In genomic region chr16:50235231-50235630, GRCm38 (mm10) we compare ENCODE assay signal across 20 mouse cellular contexts.
DNase-seq lines count a peak whose midpoint lies in the region; ATAC-seq and TF ChIP-seq lines count a peak whose summit lies in the region.
"Had no signal": no experiment of that assay in that cellular context is flagged by ENCODE, and none has a peak within 500 bp of the region (broad histone marks: within the 10 kb centered on the region; RNA-seq: fewer than 3 reads in every experiment).

No protein-coding gene starts in this region.

- H3K4me1 ChIP-seq in kidney, embryonic 14.5 days (ENCODE audit: control insufficient read depth, insufficient read depth, low read length) = no peaks in the 10 kb centered on the region
- H3K4me1 ChIP-seq: embryonic facial prominence, embryonic 13.5 days; forebrain, embryonic 13.5 days; heart, embryonic 10.5 days; hindbrain, embryonic 13.5 days had no signal

- no peak overlapping the region for H3K9ac ChIP-seq in kidney, embryonic 14.5 days (ENCODE audit: low read depth, low read length)
- H3K9ac ChIP-seq: embryonic facial prominence, embryonic 13.5 days; forebrain, embryonic 13.5 days; hindbrain, embryonic 13.5 days had no signal

- H3K36me3 ChIP-seq in kidney, embryonic 14.5 days (ENCODE audit: control insufficient read depth, insufficient read depth, low read length) = peaks cover 13% of the 10 kb centered on the region

- TF ChIP-seq CTCF in Patski (IDR thresholded peaks at IDR 0.05) = no peak

- no peaks in the 10 kb centered on the region for H3K27me3 ChIP-seq in kidney, embryonic 14.5 days (ENCODE audit: control insufficient read depth, insufficient read depth, low read length)
- no peaks in the 10 kb centered on the region for H3K27me3 ChIP-seq in Patski
- H3K27me3 ChIP-seq: embryonic facial prominence, embryonic 13.5 days; forebrain, embryonic 13.5 days; hindbrain, embryonic 13.5 days had no signal

- CTCF ChIA-PET in Patski (lab: Charles Lee) = no interaction called here

- WGBS in kidney, embryonic 14.5 days = 46% methylated on average over 3 of the region's 3 CpGs

- H3K27ac ChIP-seq in kidney, embryonic 14.5 days (ENCODE audit: low read depth, low read length) = no peak overlapping the region
- H3K27ac ChIP-seq: embryonic facial prominence, embryonic 13.5 days; forebrain, embryonic 13.5 days; heart, embryonic 10.5 days; hindbrain, embryonic 13.5 days; hindbrain, postnatal 0 days had no signal

- POLR2A ChIA-PET in Patski (lab: Charles Lee) = no interaction called here

- in situ Hi-C loops in Patski (cut with MboI; ENCODE audit: low pct_unique_long_range_greater_than_20kb) = no loop called here

- no peak overlapping the region for H3K4me3 ChIP-seq in kidney, embryonic 14.5 days (ENCODE audit: low read length)
- H3K4me3 ChIP-seq: embryonic facial prominence, embryonic 13.5 days; forebrain, embryonic 13.5 days; heart, embryonic 10.5 days; hindbrain, embryonic 13.5 days had no signal

- H3K9me3 ChIP-seq in kidney, embryonic 14.5 days (ENCODE audit: control insufficient read depth, low read length) = no peaks in the 10 kb centered on the region
- H3K9me3 ChIP-seq: embryonic facial prominence, embryonic 13.5 days; forebrain, embryonic 13.5 days; heart, embryonic 10.5 days; hindbrain, embryonic 13.5 days had no signal

- no peak overlapping the region for H3K4me2 ChIP-seq in kidney, embryonic 14.5 days (replicated peaks; ENCODE audit: low read depth, low read length)
- H3K4me2 ChIP-seq: embryonic facial prominence, embryonic 13.5 days; forebrain, embryonic 13.5 days; hindbrain, embryonic 13.5 days had no signal

- ATAC-seq in kidney, embryonic 14.5 days (ENCODE audit: low FRiP score, low TSS enrichment) = peak; percentile 72; the same call in 1 of the 2 replicates
- peak; percentile 65 for ATAC-seq in Patski
- ATAC-seq: activated CD4-positive, CD25-positive, alpha-beta regulatory T cell, adult 4 months; forebrain, embryonic 13.5 days; hindbrain, postnatal 0 days had no signal

- DNase-seq in kidney, postnatal 4 days = no peak
- DNase-seq in Muller cell, postnatal 12 days (ENCODE audit: inconsistent ontology term) = peak; percentile 58
- peak; percentile 38 for DNase-seq in Patski (ENCODE audit: low read depth, low spot score)
- DNase-seq in retina, embryonic 14.5 days (ENCODE audit: low spot score) = peak; percentile 8
- no peak for DNase-seq in thymus, adult 18-20 months
- no peak for DNase-seq in frontal cortex, postnatal 14 days (ENCODE audit: low spot score in 2 of 2)
- DNase-seq: adrenal gland, postnatal 14 days; cerebellum, adult 18-20 months; cerebellum, adult 9-11 months; cerebellum, postnatal 36 days; gastrocnemius, postnatal 10 days; heart, adult 18-20 months; heart, postnatal 14 days had no signal

Comparison
In these comparisons a context has a peak if more than half of its experiments do, and no peak if none do; other contexts are left out.
1. DNase-seq: peak in Muller cell, postnatal 12 days (single experiment), Patski (single experiment) and retina, embryonic 14.5 days (single experiment); none in kidney, postnatal 4 days (0 of 2), thymus, adult 18-20 months (0 of 2) and frontal cortex, postnatal 14 days (0 of 2).